Mouse (Mus musculus): ENCODE measurements around the gene Plscr4. TPM values are rescaled to one million over a fixed set of nuclear protein-coding genes. Genes with fewer than 3 reads are reported as not detected.

Gene Plscr4
- total and polyA plus RNA-seq, 2 experiments: 1.6 to 2.1 TPM

DNA sequence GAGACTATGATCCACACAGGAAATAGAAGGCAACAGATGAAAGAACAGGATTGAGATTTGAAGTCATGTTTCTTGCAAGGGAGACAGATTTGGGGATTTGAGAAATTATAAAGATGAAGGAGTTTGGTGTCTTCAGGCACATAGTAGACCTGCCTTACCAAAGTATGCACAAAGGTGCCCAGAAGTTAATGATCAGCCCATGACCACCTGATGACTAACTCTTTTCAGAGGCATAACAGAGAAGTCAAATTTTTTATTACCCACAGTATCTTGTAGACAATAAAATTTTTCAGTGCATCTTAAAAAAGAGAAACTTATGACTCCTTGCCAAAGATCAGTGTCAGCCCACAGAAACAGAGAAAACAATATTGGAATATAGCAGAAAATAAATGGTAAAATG lies 12.6 kb upstream of the Plscr4 start:
- Histone ChIP-seq H3K4me1 (ENCODE audit: control insufficient read depth, insufficient read depth, low read length) (no peaks in the 10 kb centered on the region), H3K9ac (ENCODE audit: low read depth, low read length) (no peak overlapping the region), H3K79me2 (ENCODE audit: control insufficient read depth, insufficient read depth, low read length) (no peaks in the 10 kb centered on the region), H3K4me3 (ENCODE audit: insufficient read depth, low read depth, low read length) (no peak overlapping the region), H3K27ac (replicated peaks; ENCODE audit: insufficient read depth, low read depth, low read length) (no peak overlapping the region), H3K27me3 (ENCODE audit: control insufficient read depth, insufficient read depth, low read length) (no peaks in the 10 kb centered on the region), H3K36me3 (ENCODE audit: control insufficient read depth, insufficient read depth, low read length) (no peaks in the 10 kb centered on the region)
- DNase-seq (ENCODE audit: extremely low read depth, low read depth, low spot score): no peak
- no peak for TF ChIP-seq POLR2A (IDR thresholded peaks at IDR 0.05; ENCODE audit: extremely low read depth, insufficient read depth, low read length)
- TF ChIP-seq CTCF (IDR thresholded peaks at IDR 0.05; ENCODE audit: low read depth, low read length): no peak

DNA sequence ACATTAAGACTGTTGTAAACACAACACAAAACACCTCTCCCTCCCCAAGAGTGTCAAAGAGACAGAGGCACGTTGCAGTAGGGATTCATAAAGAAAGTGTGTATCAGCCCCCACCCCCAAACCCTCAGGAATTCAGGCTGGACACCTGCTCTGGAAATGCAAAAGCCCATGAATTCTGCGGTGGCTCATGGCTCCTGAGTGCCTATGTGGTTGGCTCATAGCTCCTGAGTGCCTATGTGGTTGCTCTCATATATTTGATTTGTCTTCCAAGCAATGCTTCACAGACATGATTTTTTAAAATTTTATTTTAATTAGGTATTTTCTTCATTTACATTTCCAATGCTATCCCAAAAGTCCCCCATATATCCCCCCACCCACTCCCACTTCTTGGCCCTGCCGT lies 568 bp upstream of the Plscr4 start:
- WGBS: 91% methylated on average over 3 of the region's 3 CpGs
- Histone ChIP-seq H3K36me3 (ENCODE audit: control insufficient read depth, insufficient read depth, low read length) (no peaks in the 10 kb centered on the region), H3K79me2 (ENCODE audit: control insufficient read depth, insufficient read depth, low read length) (no peaks in the 10 kb centered on the region), H3K27ac (replicated peaks; ENCODE audit: insufficient read depth, low read depth, low read length) (no peak overlapping the region), H3K4me1 (ENCODE audit: control insufficient read depth, insufficient read depth, low read length) (no peaks in the 10 kb centered on the region), H3K9ac (ENCODE audit: low read depth, low read length) (no peak overlapping the region), H3K4me3 (ENCODE audit: insufficient read depth, low read depth, low read length) (no peak overlapping the region), H3K27me3 (ENCODE audit: control insufficient read depth, insufficient read depth, low read length) (no peaks in the 10 kb centered on the region)
- TF ChIP-seq POLR2A (IDR thresholded peaks at IDR 0.05; ENCODE audit: extremely low read depth, insufficient read depth, low read length) (no peak), CTCF (IDR thresholded peaks at IDR 0.05; ENCODE audit: low read depth, low read length) (no peak)
- DNase-seq (ENCODE audit: extremely low read depth, low read depth, low spot score): no peak

DNA sequence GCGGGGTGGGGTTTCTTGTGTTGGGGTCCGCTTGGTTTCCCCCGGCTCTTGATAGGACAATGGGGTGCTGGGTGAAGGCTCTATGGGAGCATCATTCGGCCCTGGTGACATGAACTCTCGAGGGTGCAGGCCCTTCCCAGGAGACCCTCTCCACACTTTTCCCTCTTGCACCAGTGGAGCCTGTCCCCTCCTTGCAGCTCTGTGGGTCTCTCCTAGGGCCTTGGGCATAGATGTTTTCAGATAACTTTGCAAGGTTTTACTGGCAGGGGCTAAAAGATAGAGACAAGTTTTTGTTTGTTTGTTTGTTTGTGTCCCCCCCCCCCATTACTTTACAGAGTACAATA lies 858 bp downstream of the Plscr4 start:
- no peaks in the 10 kb centered on the region for H3K4me1 ChIP-seq (ENCODE audit: control insufficient read depth, insufficient read depth, low read length)
- H3K27ac ChIP-seq (replicated peaks; ENCODE audit: insufficient read depth, low read depth, low read length): peak overlapping the region; percentile 84
- WGBS: 0% methylated on average over 5 of the region's 5 CpGs

DNA sequence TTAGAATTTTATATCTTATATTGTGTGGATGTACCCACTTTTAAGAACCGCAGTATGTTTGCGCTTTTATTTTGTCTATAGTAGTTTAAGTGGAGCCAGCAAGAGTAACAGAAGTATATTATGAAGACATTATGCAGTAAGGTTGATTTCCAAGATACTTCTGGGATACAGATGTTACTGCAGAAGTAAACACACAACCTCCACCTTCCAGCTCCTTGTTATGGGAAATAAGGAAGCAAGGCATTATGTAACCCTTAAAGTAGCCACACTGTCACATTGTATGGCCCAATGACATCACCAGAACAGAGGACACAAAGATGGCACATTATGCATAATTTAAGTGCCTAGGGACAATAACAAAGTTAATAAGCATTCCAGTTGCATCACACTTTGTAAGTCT lies 1.2 kb downstream of the Plscr4 start:
- TF ChIP-seq CTCF (IDR thresholded peaks at IDR 0.05; ENCODE audit: low read depth, low read length): no peak
- TF ChIP-seq POLR2A (IDR thresholded peaks at IDR 0.05; ENCODE audit: extremely low read depth, insufficient read depth, low read length): no peak
- Histone ChIP-seq H3K27ac (replicated peaks; ENCODE audit: insufficient read depth, low read depth, low read length) (no peak overlapping the region), H3K4me1 (ENCODE audit: control insufficient read depth, insufficient read depth, low read length) (no peaks in the 10 kb centered on the region), H3K36me3 (ENCODE audit: control insufficient read depth, insufficient read depth, low read length) (no peaks in the 10 kb centered on the region), H3K4me3 (ENCODE audit: insufficient read depth, low read depth, low read length) (peak overlapping the region; percentile 24; the same call in 1 of the 2 replicates), H3K27me3 (ENCODE audit: control insufficient read depth, insufficient read depth, low read length) (no peaks in the 10 kb centered on the region), H3K9ac (ENCODE audit: low read depth, low read length) (no peak overlapping the region), H3K79me2 (ENCODE audit: control insufficient read depth, insufficient read depth, low read length) (no peaks in the 10 kb centered on the region)
- WGBS: 94% methylated on average over 2 of the region's 2 CpGs
- DNase-seq (ENCODE audit: extremely low read depth, low read depth, low spot score): peak; percentile 6

More for the DNA sequence above, 858 bp downstream of the Plscr4 start:
- Histone ChIP-seq H3K36me3 (ENCODE audit: control insufficient read depth, insufficient read depth, low read length) (no peaks in the 10 kb centered on the region), H3K79me2 (ENCODE audit: control insufficient read depth, insufficient read depth, low read length) (no peaks in the 10 kb centered on the region), H3K4me3 (ENCODE audit: insufficient read depth, low read depth, low read length) (peak overlapping the region; percentile 97), H3K27me3 (ENCODE audit: control insufficient read depth, insufficient read depth, low read length) (no peaks in the 10 kb centered on the region), H3K9ac (ENCODE audit: low read depth, low read length) (peak overlapping the region; percentile 89)
- TF ChIP-seq POLR2A (IDR thresholded peaks at IDR 0.05; ENCODE audit: extremely low read depth, insufficient read depth, low read length): no peak
- TF ChIP-seq CTCF (IDR thresholded peaks at IDR 0.05; ENCODE audit: low read depth, low read length): no peak
- no peak for DNase-seq (ENCODE audit: extremely low read depth, low read depth, low spot score)

DNA sequence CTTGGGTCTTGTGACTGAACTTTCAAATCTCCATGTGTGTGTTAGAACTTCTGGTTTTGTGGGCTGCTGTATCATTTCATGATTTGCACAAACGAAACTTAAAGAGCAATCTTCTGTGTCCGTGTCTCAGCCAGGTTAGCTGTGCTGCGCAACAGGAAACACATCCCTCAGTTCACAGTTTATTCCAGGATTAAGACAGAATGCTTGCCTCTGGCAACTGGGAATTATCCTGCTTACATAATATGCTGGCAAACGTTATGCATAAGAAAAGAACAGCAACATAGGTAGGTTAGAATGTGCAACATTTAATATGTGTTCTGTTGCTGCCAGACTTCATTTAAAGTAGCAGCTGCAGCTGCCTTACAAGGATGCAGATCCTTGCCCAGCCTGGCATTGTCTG lies 10.6 kb downstream of the Plscr4 start:
- no peak for DNase-seq (ENCODE audit: extremely low read depth, low read depth, low spot score)
- Histone ChIP-seq H3K27me3 (ENCODE audit: control insufficient read depth, insufficient read depth, low read length) (no peaks in the 10 kb centered on the region), H3K9ac (ENCODE audit: low read depth, low read length) (no peak overlapping the region), H3K4me3 (ENCODE audit: insufficient read depth, low read depth, low read length) (no peak overlapping the region), H3K36me3 (ENCODE audit: control insufficient read depth, insufficient read depth, low read length) (no peaks in the 10 kb centered on the region), H3K27ac (replicated peaks; ENCODE audit: insufficient read depth, low read depth, low read length) (no peak overlapping the region), H3K79me2 (ENCODE audit: control insufficient read depth, insufficient read depth, low read length) (no peaks in the 10 kb centered on the region; the same call in 1 of the 2 replicates), H3K4me1 (ENCODE audit: control insufficient read depth, insufficient read depth, low read length) (no peaks in the 10 kb centered on the region)
- TF ChIP-seq CTCF (IDR thresholded peaks at IDR 0.05; ENCODE audit: low read depth, low read length) (no peak), POLR2A (IDR thresholded peaks at IDR 0.05; ENCODE audit: extremely low read depth, insufficient read depth, low read length) (no peak)
- WGBS: 69% methylated on average over 4 of the region's 4 CpGs

DNA sequence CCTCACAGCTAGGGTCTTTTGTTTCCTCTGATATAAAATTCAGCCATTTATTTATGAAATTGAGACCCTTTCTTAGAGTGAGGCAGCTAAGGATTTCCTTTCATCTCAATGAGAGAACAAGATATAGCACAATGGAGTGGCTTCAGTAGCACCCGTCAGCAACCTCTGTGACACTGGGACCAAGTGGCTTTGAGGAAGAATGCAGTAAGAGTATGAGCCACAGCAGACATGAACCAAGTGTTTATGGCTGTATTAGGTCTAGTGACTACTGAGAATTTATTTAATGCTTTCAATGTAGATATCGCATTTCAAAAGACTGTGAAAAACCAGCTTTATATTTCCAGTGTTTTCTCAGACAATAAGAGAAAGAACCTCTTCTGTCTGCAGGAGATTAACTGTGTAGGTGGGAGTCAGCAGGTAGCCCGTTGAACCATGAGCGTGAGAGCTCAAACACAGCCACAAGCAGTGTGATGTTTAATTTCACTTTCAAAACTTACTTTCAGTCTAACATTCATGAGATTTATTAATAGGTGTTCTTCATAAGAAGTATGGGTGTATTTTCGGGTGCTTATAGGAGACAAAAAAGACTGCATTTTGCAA lies 15.2 kb downstream of the Plscr4 start:
- no peaks in the 10 kb centered on the region for H3K4me1 ChIP-seq (ENCODE audit: control insufficient read depth, insufficient read depth, low read length)
- H3K4me3 ChIP-seq (ENCODE audit: insufficient read depth, low read depth, low read length): no peak overlapping the region
- H3K27me3 ChIP-seq (ENCODE audit: control insufficient read depth, insufficient read depth, low read length): no peaks in the 10 kb centered on the region
- H3K36me3 ChIP-seq (ENCODE audit: control insufficient read depth, insufficient read depth, low read length): no peaks in the 10 kb centered on the region
- no peaks in the 10 kb centered on the region for H3K79me2 ChIP-seq (ENCODE audit: control insufficient read depth, insufficient read depth, low read length)
- WGBS: 92% methylated on average over 5 of the region's 5 CpGs
- H3K9ac ChIP-seq (ENCODE audit: low read depth, low read length): no peak overlapping the region
- no peak overlapping the region for H3K27ac ChIP-seq (replicated peaks; ENCODE audit: insufficient read depth, low read depth, low read length)
- no peak for DNase-seq (ENCODE audit: extremely low read depth, low read depth, low spot score)
- no peak for TF ChIP-seq POLR2A (IDR thresholded peaks at IDR 0.05; ENCODE audit: extremely low read depth, insufficient read depth, low read length)

All from liver, adult 2 months (tissue).